Mouse (Mus musculus) heart, embryonic 10.5 days (tissue): ENCODE measurements around the gene Lrit2. TPM values are rescaled to one million over a fixed set of nuclear protein-coding genes. Genes with fewer than 3 reads are reported as not detected.

Source experiments
- DNase-seq: peaks from one replicate; pipeline ENCODE4 v3.0.0-alpha.2; 2017; ENCODE audit warnings: low spot score
- H3K27ac ChIP-seq: fragments of 300-500 bp; sonication (generic); 2 replicates; pipeline ENCODE4 v1.5.1; 2016; ENCODE audit warnings: mild to moderate bottlenecking
- H3K27me3 ChIP-seq: fragments of 300-500 bp; sonication (generic); 2 replicates; pipeline ENCODE4 v1.6.1; 2016; ENCODE audit warnings: mild to moderate bottlenecking; ENCODE audit not compliant: poor library complexity, insufficient read depth, severe bottlenecking
- H3K36me3 ChIP-seq: fragments of 300-500 bp; sonication (generic); 2 replicates; pipeline ENCODE4 v1.6.1; 2016; ENCODE audit warnings: mild to moderate bottlenecking, moderate library complexity
- H3K4me1 ChIP-seq: fragments of 300-500 bp; sonication (generic); 2 replicates; pipeline ENCODE4 v1.6.1; 2016; ENCODE audit warnings: mild to moderate bottlenecking
- H3K4me3 ChIP-seq: fragments of 300-500 bp; sonication (generic); 2 replicates; pipeline ENCODE4 v1.5.1; 2016; ENCODE audit warnings: mild to moderate bottlenecking, moderate library complexity
- H3K9me3 ChIP-seq: fragments of 300-500 bp; sonication (generic); 2 replicates; pipeline ENCODE4 v1.6.1; 2016; ENCODE audit warnings: mild to moderate bottlenecking, moderate library complexity
- WGBS: fragments of 180-500 bp; shearing (Covaris S2); methylation state at CpG from one replicate; pipeline ENCODE4 v1.1.7; 2016; 5-methylcytosine and 5-hydroxymethylcytosine counted together
- polyA plus RNA-seq: library from polyadenylated mRNA; unstranded; fragments of >200 nt; fragmentation: Nextera tagmentation; extraction: Ambion mirVana; gene quantifications from 2 replicates; pipeline ENCODE4 v1.2.1, GENCODE M21; 2016

The Lrit2 gene
- polyA plus RNA-seq, 1 experiment from 2014 or later: not detected

DNA sequence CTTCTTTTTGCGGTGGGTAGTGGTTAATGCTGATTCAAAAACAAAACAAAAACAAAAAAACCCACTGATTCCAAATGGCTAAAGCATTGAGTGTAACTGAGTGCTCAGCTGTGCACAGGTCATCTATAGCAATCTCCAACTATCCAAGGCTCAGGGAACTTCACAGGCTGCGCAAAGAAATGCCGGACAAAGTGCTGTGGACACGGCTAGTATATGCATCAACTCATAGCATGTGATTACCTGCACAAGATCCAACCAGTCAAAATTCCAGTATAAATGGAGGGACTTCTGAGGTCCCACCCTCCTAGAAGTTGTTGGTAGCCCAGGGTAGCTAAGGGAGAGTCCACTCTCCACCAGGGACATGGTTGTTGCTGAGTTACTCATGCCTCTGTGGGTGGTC lies 51.5 kb downstream of the Lrit2 start:
- Histone ChIP-seq H3K4me1 (no peaks in the 10 kb centered on the region), H3K4me3 (no peak overlapping the region), H3K27me3 (peaks cover 3% of the 10 kb centered on the region; the same call in 1 of the 2 replicates), H3K9me3 (no peaks in the 10 kb centered on the region), H3K36me3 (peaks cover 53% of the 10 kb centered on the region), H3K27ac (no peak overlapping the region)
- 95% methylated on average over 4 of the region's 4 CpGs for WGBS
- DNase-seq: no peak

Other genes starting within 250 kb of the Lrit2 start
- gene Ccser2, start 99.2 kb upstream of the Lrit2 start, polyA plus RNA-seq: 29.4 and 38.8 TPM in 2 replicates
- not detected in 2 replicates for gene Rgr, start 19.0 kb upstream of the Lrit2 start, polyA plus RNA-seq
- not detected in 2 replicates for gene Lrit1, start 13.1 kb upstream of the Lrit2 start, polyA plus RNA-seq
- gene Cdhr1, start 30.4 kb downstream of the Lrit2 start, polyA plus RNA-seq: 0.15 and 0.28 TPM in 2 replicates
- 1.3 and 1.9 TPM in 2 replicates for gene 2610528A11Rik, start 46.1 kb downstream of the Lrit2 start, polyA plus RNA-seq
- 295 and 362 TPM in 2 replicates for gene Ghitm, start 67.3 kb downstream of the Lrit2 start, polyA plus RNA-seq